Mouse (Mus musculus) G1E (cell line): ENCODE data around the gene Grhl3.

Experiments
- CTCF ChIP-seq: IDR thresholded peaks from 2 replicates; pipeline ENCODE4 v1.5.1; 2012; ENCODE audit warnings: low read depth, low read length, inconsistent platforms, mixed read lengths
- GATA1 ChIP-seq: IDR thresholded peaks from 2 replicates; pipeline ENCODE4 v1.6.1; 2012; ENCODE audit warnings: borderline replicate concordance, low read length, inconsistent platforms, mixed read lengths
- GATA2 ChIP-seq: IDR thresholded peaks from 2 replicates; pipeline ENCODE4 v1.6.1; 2012; ENCODE audit warnings: low read depth, low read length, inconsistent platforms, borderline replicate concordance
- POLR2AphosphoS5 ChIP-seq: IDR thresholded peaks from 2 replicates; pipeline ENCODE4 v1.6.1; 2012; ENCODE audit warnings: low read depth, low read length, inconsistent platforms; ENCODE audit not compliant: insufficient replicate concordance
- TAL1 ChIP-seq: conservative IDR thresholded peaks from 2 replicates; pipeline ENCODE4 v1.6.1; 2012; ENCODE audit warnings: low read depth, low read length, inconsistent platforms, mixed read lengths

DNA sequence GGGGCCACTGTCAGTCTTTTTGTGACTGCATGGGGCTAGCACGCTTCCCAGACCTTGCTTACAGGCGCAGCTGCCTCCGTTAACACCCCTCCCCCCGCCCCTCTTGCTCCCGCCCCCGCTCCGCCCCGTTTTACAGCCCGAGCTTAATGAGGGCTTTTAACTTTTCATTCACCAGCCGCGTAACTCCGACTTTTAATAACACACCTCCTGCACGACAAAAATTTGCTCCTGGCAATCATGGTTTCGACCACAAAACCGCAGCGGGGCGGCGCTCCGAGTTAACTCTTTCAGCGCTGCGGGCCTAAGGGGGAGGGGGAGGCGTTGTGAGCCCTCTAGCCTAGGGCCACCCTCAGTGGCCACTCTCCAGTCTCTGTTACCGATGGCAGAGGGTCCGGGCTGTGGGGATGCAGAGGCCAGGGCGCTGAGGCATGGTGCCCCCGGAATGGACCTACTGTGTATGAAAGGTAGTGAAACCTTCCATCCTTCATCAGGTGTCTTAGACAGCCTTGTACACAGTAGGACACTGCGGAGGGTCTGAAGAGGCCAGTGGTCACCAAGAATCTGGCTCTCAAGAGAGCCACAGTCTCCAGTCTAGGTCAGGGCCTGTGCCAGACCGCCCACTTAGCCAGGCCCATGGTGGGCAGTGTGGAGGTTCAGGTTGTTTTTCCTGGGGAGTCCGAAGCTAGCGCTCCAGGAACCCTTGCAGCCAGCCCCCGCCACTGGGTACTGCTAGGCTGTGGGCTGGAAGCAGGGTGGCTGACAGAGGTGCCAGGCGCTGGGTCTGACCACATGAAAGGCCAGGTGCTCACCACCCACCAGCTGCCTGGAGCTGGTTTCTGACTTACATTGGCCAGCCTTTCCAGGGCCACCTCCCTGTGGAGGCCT, 3.0 kb downstream of the Grhl3 start:
- TF ChIP-seq CTCF (no peak), GATA1 (no peak), POLR2AphosphoS5 (no peak), TAL1 (no peak), GATA2 (no peak)
